Mouse (Mus musculus): ENCODE measurements around the gene Aox1.

The Aox1 gene

GRCm38 (mm10) chr1:58107066-58107465 lies 77.3 kb downstream of the Aox1 start:
- no peak for DNase-seq (ENCODE audit: low read depth, low spot score)

- DNase-seq (ENCODE audit: low read depth, low spot score): no peak
These were observed 80.5 kb downstream of the Aox1 start for GRCm38 (mm10) chr1:58110241-58110640.

GRCm38 (mm10) chr1:58111315-58111714 lies 81.6 kb downstream of the Aox1 start:
- no peak for DNase-seq (ENCODE audit: low read depth, low spot score)

- DNase-seq (ENCODE audit: low read depth, low spot score): no peak
These were observed 83.1 kb downstream of the Aox1 start, which contains the start of gene Aox3 for GRCm38 (mm10) chr1:58112880-58113279. Aox3 (plus strand) TSS chr1:58113130.

GRCm38 (mm10) chr1:58113441-58113840 lies 83.7 kb downstream of the Aox1 start:
- no peak for DNase-seq (ENCODE audit: low read depth, low spot score)

GRCm38 (mm10) chr1:58114021-58114560 lies 84.4 kb downstream of the Aox1 start:
- no peak for DNase-seq (ENCODE audit: low read depth, low spot score)

GRCm38 (mm10) chr1:58114666-58115375 lies 85.1 kb downstream of the Aox1 start:
- no peak for DNase-seq (ENCODE audit: low read depth, low spot score)

- no peak for DNase-seq (ENCODE audit: low read depth, low spot score)
These were observed 88.5 kb downstream of the Aox1 start for GRCm38 (mm10) chr1:58118231-58118630.

GRCm38 (mm10) chr1:58124901-58125300 lies 95.2 kb downstream of the Aox1 start:
- DNase-seq (ENCODE audit: low read depth, low spot score): no peak

GRCm38 (mm10) chr1:58137891-58138290 lies 108.2 kb downstream of the Aox1 start:
- DNase-seq (ENCODE audit: low read depth, low spot score): no peak

- DNase-seq (ENCODE audit: low read depth, low spot score): no peak
These were observed 109.3 kb downstream of the Aox1 start for GRCm38 (mm10) chr1:58138986-58139385.

- DNase-seq (ENCODE audit: low read depth, low spot score): no peak
These were observed 110.9 kb downstream of the Aox1 start for GRCm38 (mm10) chr1:58140607-58141006.

- DNase-seq (ENCODE audit: low read depth, low spot score): no peak
These were observed 114.8 kb downstream of the Aox1 start for GRCm38 (mm10) chr1:58144384-58145069.

GRCm38 (mm10) chr1:58146026-58146425 lies 116.3 kb downstream of the Aox1 start:
- DNase-seq (ENCODE audit: low read depth, low spot score): no peak

- DNase-seq (ENCODE audit: low read depth, low spot score): no peak
These were observed 118.0 kb downstream of the Aox1 start for GRCm38 (mm10) chr1:58147776-58148175.

- no peak for DNase-seq (ENCODE audit: low read depth, low spot score)
These were observed 122.5 kb downstream of the Aox1 start for GRCm38 (mm10) chr1:58152247-58152646.

All from c-Kit-negative CD71-positive TER-119-positive erythroid progenitor cells, embryonic 14.5 days (primary cell).